In the genomic region with DNA sequence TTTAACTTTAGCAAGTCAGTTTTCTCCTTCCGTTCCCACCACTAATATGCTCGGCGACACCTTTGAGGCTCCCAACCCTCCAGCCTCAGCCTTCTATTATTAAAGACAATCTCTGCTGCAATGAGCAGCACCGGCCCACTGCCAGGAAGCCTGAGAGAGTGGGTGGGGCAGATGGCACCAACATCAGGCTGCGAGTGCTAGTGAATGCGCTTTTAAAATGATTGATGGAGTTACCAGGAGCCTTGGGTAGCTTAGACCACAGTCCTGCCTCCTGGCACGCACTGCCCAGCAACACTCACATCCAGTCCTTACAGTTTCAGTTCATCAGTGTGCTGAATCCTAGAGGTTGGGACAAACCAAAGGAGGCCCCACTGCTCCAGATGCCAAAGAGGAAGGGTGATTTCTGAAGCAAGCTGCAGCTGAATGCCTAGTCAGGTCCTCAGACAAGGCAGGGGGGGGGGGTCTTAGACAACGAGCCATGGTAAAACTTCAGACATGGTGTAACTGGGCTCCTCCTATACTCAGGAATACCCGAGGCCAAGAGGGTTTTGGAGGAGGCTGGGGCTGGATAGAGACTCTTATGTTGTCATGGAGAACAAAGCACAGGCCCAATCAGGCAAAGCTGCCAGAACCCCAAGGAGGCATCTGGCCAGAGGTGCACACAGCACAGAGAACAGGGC, we compare ENCODE assay signal across 16 mouse cellular contexts. TPM values are rescaled to one million over a fixed set of nuclear protein-coding genes. Genes with fewer than 3 reads are reported as not detected.
A peak's percentile ranks its signal among the peaks of the same experiment; 100 is the strongest.
DNase-seq lines count a peak whose midpoint lies in the region; ATAC-seq lines count a peak whose summit lies in the region.
"Had no signal": no experiment of that assay in that cellular context is flagged by ENCODE, and none has a peak within 500 bp of the region (broad histone marks: within the 10 kb centered on the region; RNA-seq: fewer than 3 reads in every experiment).

No protein-coding gene starts in this region.

- no peak overlapping the region for H3K4me2 ChIP-seq in midbrain, embryonic 11.5 days
- H3K4me2 ChIP-seq in midbrain, embryonic 16.5 days (ENCODE audit: low read length) = no peak overlapping the region
- H3K4me2 ChIP-seq: limb, embryonic 15.5 days; lung, embryonic 15.5 days had no signal

- no peak overlapping the region for H3K9ac ChIP-seq in midbrain, embryonic 11.5 days (ENCODE audit: low read length)
- no peak overlapping the region for H3K9ac ChIP-seq in midbrain, embryonic 16.5 days (ENCODE audit: low read depth, low read length)
- H3K9ac ChIP-seq: limb, embryonic 15.5 days; lung, embryonic 15.5 days had no signal

- H3K27me3 ChIP-seq in midbrain, embryonic 11.5 days (ENCODE audit: control insufficient read depth, insufficient read depth, low read length) = no peaks in the 10 kb centered on the region
- H3K27me3 ChIP-seq in midbrain, embryonic 16.5 days (ENCODE audit: control insufficient read depth, insufficient read depth, low read depth, low read length) = no peaks in the 10 kb centered on the region
- H3K27me3 ChIP-seq: limb, embryonic 15.5 days; lung, embryonic 15.5 days had no signal

- H3K4me3 ChIP-seq in midbrain, embryonic 11.5 days (ENCODE audit: low read depth, low read length) = no peak overlapping the region
- no peak overlapping the region for H3K4me3 ChIP-seq in midbrain, embryonic 16.5 days (ENCODE audit: low read depth, low read length)
- H3K4me3 ChIP-seq: limb, embryonic 15.5 days; lung, embryonic 15.5 days had no signal

- no peak for ATAC-seq in midbrain, embryonic 11.5 days (ENCODE audit: low FRiP score)
- ATAC-seq in midbrain, embryonic 16.5 days = no peak
- ATAC-seq: intestine, embryonic 16.5 days had no signal

- no peaks in the 10 kb centered on the region for H3K4me1 ChIP-seq in midbrain, embryonic 11.5 days (ENCODE audit: control insufficient read depth, insufficient read depth, low read length)
- no peaks in the 10 kb centered on the region for H3K4me1 ChIP-seq in midbrain, embryonic 16.5 days (ENCODE audit: control insufficient read depth, insufficient read depth, low read length)
- H3K4me1 ChIP-seq: limb, embryonic 15.5 days; lung, embryonic 15.5 days had no signal

- peak; percentile 49 for DNase-seq in midbrain, embryonic 11.5 days (ENCODE audit: low spot score, missing footprints)
- peak; percentile 70 to 86 for DNase-seq in frontal cortex, postnatal 36 days (ENCODE audit: low spot score in 2 of 2)
- peak; percentile 79 for DNase-seq in layer of hippocampus, adult 9-10 months (ENCODE audit: low spot score)
- DNase-seq in right cerebral cortex, postnatal 10 days (ENCODE audit: low spot score in 2 of 2) = peak; percentile 70 to 81
- no peak for DNase-seq in thymus, postnatal 25 days
- no peak for DNase-seq in gastrocnemius, adult 8-10 months (ENCODE audit: low spot score in 2 of 2)
- no peak for DNase-seq in ovary, postnatal 10 days (ENCODE audit: low spot score)
- DNase-seq: cerebellum, adult 18-20 months; gastrocnemius, postnatal 36 days; kidney, postnatal 25 days; midbrain, embryonic 14.5 days had no signal

- H3K36me3 ChIP-seq in midbrain, embryonic 11.5 days (ENCODE audit: control insufficient read depth, insufficient read depth, low read length) = no peaks in the 10 kb centered on the region
- no peaks in the 10 kb centered on the region for H3K36me3 ChIP-seq in midbrain, embryonic 16.5 days (ENCODE audit: control insufficient read depth, insufficient read depth, low read length)
- H3K36me3 ChIP-seq: lung, embryonic 15.5 days had no signal

- 92% methylated on average over 9 of the region's 9 CpGs for WGBS in midbrain, embryonic 11.5 days
- WGBS in midbrain, embryonic 16.5 days = 82% methylated on average over 9 of the region's 9 CpGs

- H3K9me3 ChIP-seq in midbrain, embryonic 11.5 days (ENCODE audit: control insufficient read depth, low read length) = no peaks in the 10 kb centered on the region
- H3K9me3 ChIP-seq in midbrain, embryonic 16.5 days (replicated peaks; ENCODE audit: control insufficient read depth, low read length, poor library complexity, severe bottlenecking) = no peaks in the 10 kb centered on the region
- H3K9me3 ChIP-seq: limb, embryonic 15.5 days; lung, embryonic 15.5 days had no signal

- no peak overlapping the region for H3K27ac ChIP-seq in midbrain, embryonic 11.5 days (ENCODE audit: low read depth, low read length)
- H3K27ac ChIP-seq in midbrain, embryonic 16.5 days (ENCODE audit: low read length) = no peak overlapping the region
- H3K27ac ChIP-seq: limb, embryonic 15.5 days; lung, embryonic 15.5 days had no signal

RNA-seq across cellular contexts. Expression of a gene that starts 49.2 kb away (rescaled TPM):
- polyA plus RNA-seq in midbrain, embryonic 11.5 days (2014; fragmentation: Nextera tagmentation; extraction: Ambion mirVana) = 8.7 and 9.6 TPM in 2 replicates
- 12.0 and 14.4 TPM in 2 replicates for polyA plus RNA-seq in midbrain, embryonic 16.5 days (2015; fragmentation: Nextera tagmentation; extraction: Ambion mirVana)
- total RNA-seq in gastrocnemius, adult 8-10 months (2022) = 1 to 10 TPM; 1.1 to 1.6 (median 1.4) TPM
- total RNA-seq: CH12.LX had no signal

Comparison
In these comparisons a context has a peak if more than half of its experiments do, and no peak if none do; other contexts are left out.
1. DNase-seq: peak in midbrain, embryonic 11.5 days (single experiment), frontal cortex, postnatal 36 days (2 of 2), layer of hippocampus, adult 9-10 months (single experiment) and right cerebral cortex, postnatal 10 days (2 of 2); none in thymus, postnatal 25 days (single experiment), gastrocnemius, adult 8-10 months (0 of 2) and ovary, postnatal 10 days (single experiment).